Mouse (Mus musculus): Measurements from ENCODE around the gene Tmtc1. TPM values are rescaled to one million over a fixed set of nuclear protein-coding genes. Genes with fewer than 3 reads are reported as not detected.
A peak's percentile ranks its signal among the peaks of the same experiment; 100 is the strongest.

Gene Tmtc1
- polyA plus RNA-seq, 1 experiment from 2014 or later: 0.98 TPM

- 30% methylated on average over 4 of the region's 4 CpGs for WGBS
Measured at GRCm38 (mm10) chr6:148294506-148294905, 149.7 kb downstream of the Tmtc1 start.

GRCm38 (mm10) chr6:148290865-148291264 lies 153.3 kb downstream of the Tmtc1 start:
- H3K9me3 ChIP-seq (ENCODE audit: control insufficient read depth, low read length): no peaks in the 10 kb centered on the region
- DNase-seq (ENCODE audit: low spot score, missing footprints): peak; percentile 60
- no peaks in the 10 kb centered on the region for H3K4me1 ChIP-seq (ENCODE audit: control insufficient read depth, insufficient read depth, low read length)
- H3K36me3 ChIP-seq (ENCODE audit: control insufficient read depth, insufficient read depth, low read length): no peaks in the 10 kb centered on the region
- no peaks in the 10 kb centered on the region for H3K27me3 ChIP-seq (ENCODE audit: control insufficient read depth, insufficient read depth, low read length)
- H3K4me2 ChIP-seq: no peak overlapping the region
- H3K9ac ChIP-seq (ENCODE audit: low read length): no peak overlapping the region
- no peak for ATAC-seq (ENCODE audit: low FRiP score)
- H3K27ac ChIP-seq (ENCODE audit: low read depth, low read length): no peak overlapping the region
- H3K4me3 ChIP-seq (ENCODE audit: low read depth, low read length): no peak overlapping the region

More at GRCm38 (mm10) chr6:148294506-148294905, 149.7 kb downstream of the Tmtc1 start:
- Histone ChIP-seq H3K9me3 (ENCODE audit: control insufficient read depth, low read length) (no peaks in the 10 kb centered on the region), H3K27ac (ENCODE audit: low read depth, low read length) (no peak overlapping the region), H3K36me3 (ENCODE audit: control insufficient read depth, insufficient read depth, low read length) (no peaks in the 10 kb centered on the region), H3K4me1 (ENCODE audit: control insufficient read depth, insufficient read depth, low read length) (no peaks in the 10 kb centered on the region), H3K9ac (ENCODE audit: low read length) (no peak overlapping the region), H3K27me3 (ENCODE audit: control insufficient read depth, insufficient read depth, low read length) (no peaks in the 10 kb centered on the region), H3K4me3 (ENCODE audit: low read depth, low read length) (no peak overlapping the region), H3K4me2 (no peak overlapping the region)
- ATAC-seq (ENCODE audit: low FRiP score): no peak
- DNase-seq (ENCODE audit: low spot score, missing footprints): peak; percentile 28

- no peaks in the 10 kb centered on the region for H3K27me3 ChIP-seq (ENCODE audit: control insufficient read depth, insufficient read depth, low read length)
- H3K4me3 ChIP-seq (ENCODE audit: low read depth, low read length): no peak overlapping the region
- no peaks in the 10 kb centered on the region for H3K9me3 ChIP-seq (ENCODE audit: control insufficient read depth, low read length)
- no peak overlapping the region for H3K9ac ChIP-seq (ENCODE audit: low read length)
- no peak overlapping the region for H3K27ac ChIP-seq (ENCODE audit: low read depth, low read length)
- H3K36me3 ChIP-seq (ENCODE audit: control insufficient read depth, insufficient read depth, low read length): no peaks in the 10 kb centered on the region
- no peaks in the 10 kb centered on the region for H3K4me1 ChIP-seq (ENCODE audit: control insufficient read depth, insufficient read depth, low read length)
- no peak overlapping the region for H3K4me2 ChIP-seq
- no peak for ATAC-seq (ENCODE audit: low FRiP score)
- peak; percentile 74 for DNase-seq (ENCODE audit: low spot score, missing footprints)
- 87% methylated on average over 4 of the region's 4 CpGs for WGBS
Measured at GRCm38 (mm10) chr6:148283224-148283881, 160.8 kb downstream of the Tmtc1 start.

- no peak overlapping the region for H3K4me2 ChIP-seq
- 79% methylated on average over 6 of the region's 6 CpGs for WGBS
- H3K27ac ChIP-seq (ENCODE audit: low read depth, low read length): no peak overlapping the region
- no peak for ATAC-seq (ENCODE audit: low FRiP score)
- no peaks in the 10 kb centered on the region for H3K27me3 ChIP-seq (ENCODE audit: control insufficient read depth, insufficient read depth, low read length)
- H3K36me3 ChIP-seq (ENCODE audit: control insufficient read depth, insufficient read depth, low read length): no peaks in the 10 kb centered on the region
- no peak overlapping the region for H3K4me3 ChIP-seq (ENCODE audit: low read depth, low read length)
- H3K9me3 ChIP-seq (ENCODE audit: control insufficient read depth, low read length): no peaks in the 10 kb centered on the region
- no peaks in the 10 kb centered on the region for H3K4me1 ChIP-seq (ENCODE audit: control insufficient read depth, insufficient read depth, low read length)
- peak; percentile 66 for DNase-seq (ENCODE audit: low spot score, missing footprints)
- no peak overlapping the region for H3K9ac ChIP-seq (ENCODE audit: low read length)
Measured at GRCm38 (mm10) chr6:148279240-148279639, 164.9 kb downstream of the Tmtc1 start.

- Histone ChIP-seq H3K27me3 (ENCODE audit: control insufficient read depth, insufficient read depth, low read length) (no peaks in the 10 kb centered on the region), H3K4me3 (ENCODE audit: low read depth, low read length) (no peak overlapping the region), H3K27ac (ENCODE audit: low read depth, low read length) (no peak overlapping the region), H3K4me1 (ENCODE audit: control insufficient read depth, insufficient read depth, low read length) (no peaks in the 10 kb centered on the region), H3K9me3 (ENCODE audit: control insufficient read depth, low read length) (no peaks in the 10 kb centered on the region), H3K36me3 (ENCODE audit: control insufficient read depth, insufficient read depth, low read length) (no peaks in the 10 kb centered on the region), H3K9ac (ENCODE audit: low read length) (no peak overlapping the region), H3K4me2 (no peak overlapping the region)
- ATAC-seq (ENCODE audit: low FRiP score) (no peak), DNase-seq (ENCODE audit: low spot score, missing footprints) (no peak)
- WGBS: 79% methylated on average over 1 of the region's 1 CpGs
Measured at GRCm38 (mm10) chr6:148276418-148276817, 167.8 kb downstream of the Tmtc1 start.

GRCm38 (mm10) chr6:148275046-148275445 lies 169.1 kb downstream of the Tmtc1 start:
- DNase-seq (ENCODE audit: low spot score, missing footprints) (no peak), ATAC-seq (ENCODE audit: low FRiP score) (no peak)
- 90% methylated on average over 4 of the region's 4 CpGs for WGBS
- no peaks in the 10 kb centered on the region for H3K36me3 ChIP-seq (ENCODE audit: control insufficient read depth, insufficient read depth, low read length)
- H3K9me3 ChIP-seq (ENCODE audit: control insufficient read depth, low read length): no peaks in the 10 kb centered on the region
- no peak overlapping the region for H3K4me2 ChIP-seq
- H3K27me3 ChIP-seq (ENCODE audit: control insufficient read depth, insufficient read depth, low read length): no peaks in the 10 kb centered on the region
- H3K4me1 ChIP-seq (ENCODE audit: control insufficient read depth, insufficient read depth, low read length): no peaks in the 10 kb centered on the region
- no peak overlapping the region for H3K4me3 ChIP-seq (ENCODE audit: low read depth, low read length)
- H3K9ac ChIP-seq (ENCODE audit: low read length): no peak overlapping the region
- no peak overlapping the region for H3K27ac ChIP-seq (ENCODE audit: low read depth, low read length)

- Histone ChIP-seq H3K27me3 (ENCODE audit: control insufficient read depth, insufficient read depth, low read length) (no peaks in the 10 kb centered on the region), H3K36me3 (ENCODE audit: control insufficient read depth, insufficient read depth, low read length) (no peaks in the 10 kb centered on the region), H3K4me2 (no peak overlapping the region), H3K27ac (ENCODE audit: low read depth, low read length) (no peak overlapping the region), H3K4me3 (ENCODE audit: low read depth, low read length) (no peak overlapping the region), H3K9ac (ENCODE audit: low read length) (no peak overlapping the region), H3K4me1 (ENCODE audit: control insufficient read depth, insufficient read depth, low read length) (peaks cover 5% of the 10 kb centered on the region; the same call in 1 of the 2 replicates), H3K9me3 (ENCODE audit: control insufficient read depth, low read length) (no peaks in the 10 kb centered on the region)
- ATAC-seq (ENCODE audit: low FRiP score) (peak; percentile 49), DNase-seq (ENCODE audit: low spot score, missing footprints) (no peak)
- 95% methylated on average over 6 of the region's 6 CpGs for WGBS
Measured at GRCm38 (mm10) chr6:148260729-148261101, 183.5 kb downstream of the Tmtc1 start.

- H3K27me3 ChIP-seq (ENCODE audit: control insufficient read depth, insufficient read depth, low read length): no peaks in the 10 kb centered on the region
- no peak overlapping the region for H3K27ac ChIP-seq (ENCODE audit: low read depth, low read length)
- H3K9me3 ChIP-seq (ENCODE audit: control insufficient read depth, low read length): no peaks in the 10 kb centered on the region
- H3K36me3 ChIP-seq (ENCODE audit: control insufficient read depth, insufficient read depth, low read length): no peaks in the 10 kb centered on the region
- ATAC-seq (ENCODE audit: low FRiP score) (peak; percentile 91), DNase-seq (ENCODE audit: low spot score, missing footprints) (peak; percentile 85)
- H3K9ac ChIP-seq (ENCODE audit: low read length): 0 out of 2 replicates have a peak overlapping the region, but pooled peaks have one; percentile 4
- no peak overlapping the region for H3K4me2 ChIP-seq
- H3K4me3 ChIP-seq (ENCODE audit: low read depth, low read length): no peak overlapping the region
- peaks cover 5% of the 10 kb centered on the region; the same call in 1 of the 2 replicates for H3K4me1 ChIP-seq (ENCODE audit: control insufficient read depth, insufficient read depth, low read length)
- 54% methylated on average over 4 of the region's 4 CpGs for WGBS
Measured at GRCm38 (mm10) chr6:148259979-148260728, 184.0 kb downstream of the Tmtc1 start.

- Histone ChIP-seq H3K27ac (ENCODE audit: low read depth, low read length) (no peak overlapping the region), H3K27me3 (ENCODE audit: control insufficient read depth, insufficient read depth, low read length) (no peaks in the 10 kb centered on the region), H3K4me2 (no peak overlapping the region), H3K36me3 (ENCODE audit: control insufficient read depth, insufficient read depth, low read length) (no peaks in the 10 kb centered on the region), H3K9ac (ENCODE audit: low read length) (no peak overlapping the region), H3K4me3 (ENCODE audit: low read depth, low read length) (no peak overlapping the region), H3K4me1 (ENCODE audit: control insufficient read depth, insufficient read depth, low read length) (peaks cover 5% of the 10 kb centered on the region; the same call in 1 of the 2 replicates), H3K9me3 (ENCODE audit: control insufficient read depth, low read length) (no peaks in the 10 kb centered on the region)
- WGBS: 87% methylated on average over 8 of the region's 8 CpGs
- ATAC-seq (ENCODE audit: low FRiP score): no peak
- DNase-seq (ENCODE audit: low spot score, missing footprints): peak; percentile 67
Measured at GRCm38 (mm10) chr6:148259074-148259473, 185.1 kb downstream of the Tmtc1 start.

Data from midbrain, embryonic 11.5 days (tissue).